Mouse (Mus musculus): ENCODE results near the gene Padi2. TPM values are rescaled to one million over a fixed set of nuclear protein-coding genes. Genes with fewer than 3 reads are reported as not detected.

Gene Padi2
- polyA plus RNA-seq, 1 experiment, result 1.7 TPM

GRCm38 (mm10) chr4:140881026-140881670 lies 25.0 kb upstream of the Padi2 start:
- peak; percentile 7 for DNase-seq (ENCODE audit: low spot score)

GRCm38 (mm10) chr4:140881771-140882170 lies 24.4 kb upstream of the Padi2 start:
- DNase-seq (ENCODE audit: low spot score), result no peak

- DNase-seq (ENCODE audit: low spot score), result no peak
Measured at GRCm38 (mm10) chr4:140882365-140882764, 23.8 kb upstream of the Padi2 start.

- DNase-seq (ENCODE audit: low spot score), result no peak
Measured at GRCm38 (mm10) chr4:140882981-140883380, 23.2 kb upstream of the Padi2 start.

GRCm38 (mm10) chr4:140883852-140884251 lies 22.3 kb upstream of the Padi2 start:
- peak; percentile 15 for DNase-seq (ENCODE audit: low spot score)

- DNase-seq (ENCODE audit: low spot score), result peak; percentile 5
Measured at GRCm38 (mm10) chr4:140891525-140892162, 14.5 kb upstream of the Padi2 start.

- DNase-seq (ENCODE audit: low spot score), result peak; percentile 13
Measured at GRCm38 (mm10) chr4:140892163-140892530, 14.0 kb upstream of the Padi2 start.

- DNase-seq (ENCODE audit: low spot score), result peak; percentile 14
Measured at GRCm38 (mm10) chr4:140904776-140905425, 1.2 kb upstream of the Padi2 start.

- peak; percentile 20 for DNase-seq (ENCODE audit: low spot score)
Measured at GRCm38 (mm10) chr4:140905426-140905871, 695 bp upstream of the Padi2 start.

- DNase-seq (ENCODE audit: low spot score), result peak; percentile 18
Measured at GRCm38 (mm10) chr4:140906827-140907280, 710 bp downstream of the Padi2 start.

- DNase-seq (ENCODE audit: low spot score), result peak; percentile 17
Measured at GRCm38 (mm10) chr4:140907306-140908024, 1.3 kb downstream of the Padi2 start.

- no peak for DNase-seq (ENCODE audit: low spot score)
Measured at GRCm38 (mm10) chr4:140908627-140909026, 2.5 kb downstream of the Padi2 start.

GRCm38 (mm10) chr4:140909536-140909935 lies 3.4 kb downstream of the Padi2 start:
- peak; percentile 8 for DNase-seq (ENCODE audit: low spot score)

GRCm38 (mm10) chr4:140910661-140911310 lies 4.6 kb downstream of the Padi2 start:
- DNase-seq (ENCODE audit: low spot score), result peak; percentile 15

- DNase-seq (ENCODE audit: low spot score), result peak; percentile 7
Measured at GRCm38 (mm10) chr4:140911416-140911815, 5.3 kb downstream of the Padi2 start.

GRCm38 (mm10) chr4:140912271-140912833 lies 6.2 kb downstream of the Padi2 start:
- DNase-seq (ENCODE audit: low spot score), result peak; percentile 17

GRCm38 (mm10) chr4:140913565-140913964 lies 7.4 kb downstream of the Padi2 start:
- DNase-seq (ENCODE audit: low spot score), result peak; percentile 4

- peak; percentile 11 for DNase-seq (ENCODE audit: low spot score)
Measured at GRCm38 (mm10) chr4:140914731-140915131, 8.6 kb downstream of the Padi2 start.

- DNase-seq (ENCODE audit: low spot score), result peak; percentile 9
Measured at GRCm38 (mm10) chr4:140915235-140915634, 9.1 kb downstream of the Padi2 start.

- peak; percentile 12 for DNase-seq (ENCODE audit: low spot score)
Measured at GRCm38 (mm10) chr4:140916296-140916695, 10.2 kb downstream of the Padi2 start.

- DNase-seq (ENCODE audit: low spot score), result peak; percentile 12
Measured at GRCm38 (mm10) chr4:140917451-140917850, 11.3 kb downstream of the Padi2 start.
